ENCODE assay signal across 8 mouse cellular contexts in the genomic region with DNA sequence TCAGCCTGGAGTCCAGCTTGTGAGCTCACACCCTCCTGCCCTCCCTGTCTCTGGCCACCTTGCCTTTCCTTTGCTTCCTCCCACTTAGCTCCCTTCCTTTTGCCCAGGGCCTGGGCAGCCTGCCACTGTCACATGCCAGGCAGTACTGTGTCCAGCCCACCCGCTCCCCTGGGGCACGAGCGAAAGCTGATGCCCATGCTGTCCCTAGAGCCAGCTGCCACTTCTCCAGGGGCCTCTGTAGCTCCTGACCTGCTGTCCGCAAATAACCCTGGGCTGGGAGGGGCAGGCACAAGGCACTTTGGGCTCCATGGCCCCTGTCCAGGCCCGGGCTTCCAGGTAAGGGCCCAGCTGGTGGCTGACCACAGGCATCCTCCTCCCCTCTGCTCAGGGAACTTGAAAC. TPM values are rescaled to one million over a fixed set of nuclear protein-coding genes. Genes with fewer than 3 reads are reported as not detected.
DNase-seq lines count a peak whose midpoint lies in the region; ATAC-seq lines count a peak whose summit lies in the region.

No protein-coding gene starts in this region.

- no peak overlapping the region for H3K4me3 ChIP-seq in limb, embryonic 13.5 days

- H3K9me3 ChIP-seq in limb, embryonic 13.5 days = no peaks in the 10 kb centered on the region

- H3K4me1 ChIP-seq in limb, embryonic 13.5 days = peaks cover 46% of the 10 kb centered on the region

- H3K4me2 ChIP-seq in limb, embryonic 13.5 days (replicated peaks) = 0 out of 2 replicates have a peak overlapping the region, but pooled peaks have one; percentile 9

- no peaks in the 10 kb centered on the region for H3K27me3 ChIP-seq in limb, embryonic 13.5 days

- 65% methylated on average over 5 of the region's 5 CpGs for WGBS in limb, embryonic 13.5 days

- H3K36me3 ChIP-seq in limb, embryonic 13.5 days = peaks cover 42% of the 10 kb centered on the region

- H3K9ac ChIP-seq in limb, embryonic 13.5 days = peak overlapping the region; percentile 31

- peak overlapping the region; percentile 88; the same call in 1 of the 2 replicates for H3K27ac ChIP-seq in limb, embryonic 13.5 days

- peak; percentile 80 for DNase-seq in adrenal gland, adult 2 months
- no peak for DNase-seq in adrenal gland, postnatal 4 days (ENCODE audit: low spot score in 2 of 2)
- DNase-seq in adipocyte (ENCODE audit: low spot score) = peak; percentile 72
- peak; percentile 28 for DNase-seq in fibroblast of lung, adult 2 months (ENCODE audit: low read depth)
- DNase-seq in heart, postnatal 4 days = peak; percentile 88
- peak; percentile 51 for DNase-seq in right cerebral cortex, postnatal 14 days
- no peak for DNase-seq in thymus, postnatal 0 days (ENCODE audit: low spot score)

- no peak for ATAC-seq in limb, embryonic 13.5 days (ENCODE audit: low FRiP score, low read depth)

RNA-seq across cellular contexts. Expression of a gene that starts 16.2 kb away (rescaled TPM):
- 100 to 1,000 TPM; 219 to 227 TPM for total RNA-seq in adrenal gland, adult 2 months (2021)
- 128 and 143 TPM in 2 replicates for polyA plus RNA-seq in adrenal gland, adult 2 months (2012; rRNA removed)
- 100 to 1,000 TPM; 195 to 220 TPM for total RNA-seq in adrenal gland, postnatal 4 days (2021)
- 100 to 1,000 TPM; 158 to 164 TPM for total RNA-seq in heart, postnatal 4 days (2021)
- polyA plus RNA-seq in limb, embryonic 13.5 days (2015; fragmentation: Nextera tagmentation; extraction: Ambion mirVana) = 114 and 117 TPM in 2 replicates
- polyA plus RNA-seq in thymus, postnatal 0 days (2015; fragmentation: Nextera tagmentation; extraction: Ambion mirVana) = 73.2 and 75.3 TPM in 2 replicates

RNA-seq across cellular contexts. Expression of a gene that starts 46.1 kb away (rescaled TPM):
- not detected for total RNA-seq in adrenal gland, adult 2 months (2021)
- 0.06 and 0.48 TPM in 2 replicates for polyA plus RNA-seq in adrenal gland, adult 2 months (2012; rRNA removed)
- 1 to 10 TPM; 1.1 to 1.6 TPM for total RNA-seq in adrenal gland, postnatal 4 days (2021)
- total RNA-seq in heart, postnatal 4 days (2021) = not detected
- polyA plus RNA-seq in limb, embryonic 13.5 days (2015; fragmentation: Nextera tagmentation; extraction: Ambion mirVana) = 0.10 TPM in 1 of 2 replicates, not detected in the other
- polyA plus RNA-seq in thymus, postnatal 0 days (2015; fragmentation: Nextera tagmentation; extraction: Ambion mirVana) = not detected in 2 replicates

RNA-seq across cellular contexts. Expression of a gene that starts 54.5 kb away (rescaled TPM):
- 10 to 100 TPM; 12.8 to 15.9 TPM for total RNA-seq in adrenal gland, adult 2 months (2021)
- 22.5 and 27.7 TPM in 2 replicates for polyA plus RNA-seq in adrenal gland, adult 2 months (2012; rRNA removed)
- total RNA-seq in adrenal gland, postnatal 4 days (2021) = 10 to 100 TPM; 21.6 to 28.0 TPM
- total RNA-seq in heart, postnatal 4 days (2021) = 10 to 100 TPM; 54.9 to 58.4 TPM
- 34.6 and 37.0 TPM in 2 replicates for polyA plus RNA-seq in limb, embryonic 13.5 days (2015; fragmentation: Nextera tagmentation; extraction: Ambion mirVana)
- 24.6 and 28.7 TPM in 2 replicates for polyA plus RNA-seq in thymus, postnatal 0 days (2015; fragmentation: Nextera tagmentation; extraction: Ambion mirVana)

RNA-seq across cellular contexts. Expression of a gene that starts 54.6 kb away (rescaled TPM):
- 100 to 1,000 TPM; 111 to 179 TPM for total RNA-seq in adrenal gland, adult 2 months (2021)
- polyA plus RNA-seq in adrenal gland, adult 2 months (2012; rRNA removed) = 202 and 253 TPM in 2 replicates
- total RNA-seq in adrenal gland, postnatal 4 days (2021) = 100 to 1,000 TPM; 132 to 133 TPM
- total RNA-seq in heart, postnatal 4 days (2021) = 10 to 100 TPM; 28.9 to 32.4 TPM
- polyA plus RNA-seq in limb, embryonic 13.5 days (2015; fragmentation: Nextera tagmentation; extraction: Ambion mirVana) = 94.8 and 95.0 TPM in 2 replicates
- 134 and 145 TPM in 2 replicates for polyA plus RNA-seq in thymus, postnatal 0 days (2015; fragmentation: Nextera tagmentation; extraction: Ambion mirVana)

Comparison
In these comparisons a context has a peak if more than half of its experiments do, and no peak if none do; other contexts are left out.
1. DNase-seq: peak in adrenal gland, adult 2 months (single experiment), adipocyte (single experiment), fibroblast of lung, adult 2 months (single experiment), heart, postnatal 4 days (single experiment) and right cerebral cortex, postnatal 14 days (single experiment); none in adrenal gland, postnatal 4 days (0 of 2) and thymus, postnatal 0 days (single experiment).